Mouse (Mus musculus): ENCODE measurements at regions not wholly inside any gene's neighbourhood (a gene's known extent, or its start where the extent isn't known, plus 50 kb on each side); places are given as distances from the start of the nearest gene placed in this dataset.

DNA sequence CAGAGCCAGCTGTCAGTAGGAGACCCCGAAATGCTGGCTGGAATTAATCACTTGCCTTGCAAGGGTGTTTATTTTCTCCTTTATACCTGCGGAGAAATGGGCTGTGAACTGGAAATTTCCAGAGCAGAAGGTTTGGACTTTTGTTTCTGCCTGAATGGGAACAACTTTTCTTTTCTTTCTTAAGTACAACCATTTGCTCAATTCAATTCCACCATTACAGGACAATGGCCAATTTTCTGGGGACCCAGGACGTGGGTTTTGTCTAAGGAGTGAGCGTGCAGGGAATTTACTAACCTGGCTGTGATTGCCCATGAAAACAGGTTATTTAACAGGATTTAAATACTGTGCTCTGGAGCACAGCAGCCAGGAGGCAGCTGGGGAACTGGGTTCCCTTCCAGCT lies 195.1 kb upstream of the Sdk2 start:
- no peak for DNase-seq (ENCODE audit: low spot score)

- no peak for DNase-seq (ENCODE audit: low spot score)
Measured at GRCm38 (mm10) chr11:114258218-114258617, 191.4 kb upstream of the Sdk2 start.

- no peak for DNase-seq (ENCODE audit: low spot score)
Measured at GRCm38 (mm10) chr11:114257756-114258155, 190.9 kb upstream of the Sdk2 start.

GRCm38 (mm10) chr11:114257061-114257460 lies 190.2 kb upstream of the Sdk2 start:
- DNase-seq (ENCODE audit: low spot score) = no peak

DNA sequence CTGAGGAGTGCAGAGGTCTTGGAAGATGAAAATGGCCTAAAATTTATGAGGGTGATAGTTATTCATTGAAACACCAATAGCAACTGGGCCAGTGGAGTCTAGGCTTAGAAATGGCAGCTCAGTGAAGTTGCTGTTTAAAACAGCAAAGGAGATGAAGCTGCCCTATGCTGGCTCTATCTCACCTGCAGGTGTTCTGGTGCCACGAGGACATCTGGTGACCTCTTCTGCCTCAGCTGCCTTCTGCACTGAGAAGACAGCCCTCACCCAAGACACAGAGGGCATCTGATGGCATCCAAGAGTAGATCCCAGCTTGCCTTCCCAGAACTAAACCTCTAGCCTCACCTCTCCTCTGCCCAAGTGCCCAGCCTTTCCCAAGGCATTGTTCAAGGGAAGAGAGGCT lies 187.5 kb upstream of the Sdk2 start:
- DNase-seq (ENCODE audit: low spot score) = no peak

DNA sequence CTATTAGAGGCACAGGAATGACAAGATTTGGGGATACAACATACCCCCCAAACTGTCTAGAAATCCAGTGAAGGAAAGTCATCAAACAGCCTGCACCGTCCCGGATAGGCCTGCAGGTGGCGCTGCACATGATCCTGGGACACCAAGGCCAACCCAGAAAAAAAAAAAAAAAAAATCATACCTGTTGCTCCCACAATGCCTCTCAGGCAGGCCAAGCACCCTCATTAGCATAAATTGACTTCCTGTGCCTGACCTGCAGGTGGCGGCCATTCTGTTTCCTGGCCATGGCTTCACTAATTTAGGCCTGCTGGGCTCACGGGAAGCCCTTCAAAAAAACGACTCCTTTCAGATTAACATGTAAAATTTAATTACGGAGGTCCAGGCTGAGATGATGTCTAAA lies 184.8 kb upstream of the Sdk2 start:
- peak; percentile 16 for DNase-seq (ENCODE audit: low spot score)

DNA sequence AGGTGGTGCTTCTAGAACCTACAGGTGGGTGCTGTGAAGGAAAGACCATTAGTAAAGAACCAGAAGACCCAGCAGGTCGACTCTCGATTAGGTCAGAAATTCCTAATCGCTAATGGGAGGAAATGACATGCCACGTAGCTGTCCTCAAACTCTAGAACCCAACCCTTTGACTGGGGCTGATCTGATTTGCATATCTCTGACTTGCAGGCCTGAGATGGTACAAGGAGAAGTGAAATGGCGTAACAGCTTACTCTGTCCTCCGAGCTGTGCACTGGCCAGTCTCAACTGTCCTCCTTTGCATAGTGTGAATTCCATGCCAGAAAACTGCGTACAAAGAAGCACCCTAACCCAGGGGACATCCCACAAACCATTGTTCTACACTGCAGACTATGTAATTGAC lies 182.4 kb upstream of the Sdk2 start:
- DNase-seq (ENCODE audit: low spot score) = no peak

- no peak for DNase-seq (ENCODE audit: low spot score)
Measured at GRCm38 (mm10) chr11:114248261-114248898, 181.5 kb upstream of the Sdk2 start.

- no peak for DNase-seq (ENCODE audit: low spot score)
Measured at GRCm38 (mm10) chr11:114239311-114239803, 172.5 kb upstream of the Sdk2 start.

DNA sequence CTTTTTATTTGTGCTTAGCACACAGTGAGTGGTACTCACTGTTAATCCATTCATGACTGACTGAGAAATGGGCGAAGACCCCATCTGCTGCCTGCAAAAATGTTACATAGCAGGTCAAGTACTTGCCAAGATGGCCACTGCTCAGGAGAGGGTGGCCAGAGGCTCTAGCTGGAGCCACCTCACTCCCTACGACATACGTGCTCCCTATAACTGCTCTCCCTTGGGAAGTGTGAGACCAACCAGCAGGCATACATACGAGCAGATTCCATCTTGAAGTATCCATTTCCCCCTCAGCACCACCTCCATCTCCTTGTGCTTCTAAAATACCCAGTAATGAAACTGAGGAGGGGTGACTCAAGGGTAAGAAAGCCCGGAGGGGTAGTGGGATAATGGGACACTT lies 172.0 kb upstream of the Sdk2 start:
- DNase-seq (ENCODE audit: low spot score) = no peak

- no peak for DNase-seq (ENCODE audit: low spot score)
Measured at GRCm38 (mm10) chr11:114238316-114238715, 171.5 kb upstream of the Sdk2 start.

DNA sequence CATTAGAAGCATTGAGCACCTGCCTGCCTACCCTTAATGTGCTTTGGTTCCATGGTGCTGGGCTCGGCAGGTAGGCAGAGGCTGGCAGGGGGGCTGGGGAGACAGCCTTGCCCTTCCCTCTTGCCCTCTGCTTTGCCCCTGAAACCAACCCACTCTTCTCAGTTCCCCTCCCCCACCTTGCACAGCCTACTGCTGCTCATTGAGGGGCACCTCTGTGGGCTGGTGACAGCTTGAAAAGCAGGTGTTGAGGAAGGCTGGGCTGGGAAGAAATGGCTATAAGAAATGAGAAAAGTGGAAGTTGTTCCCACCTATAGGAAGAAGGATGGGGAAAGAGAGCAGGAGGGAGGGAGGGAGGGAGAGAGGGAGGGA lies 167.7 kb upstream of the Sdk2 start:
- DNase-seq (ENCODE audit: low spot score) = no peak

DNA sequence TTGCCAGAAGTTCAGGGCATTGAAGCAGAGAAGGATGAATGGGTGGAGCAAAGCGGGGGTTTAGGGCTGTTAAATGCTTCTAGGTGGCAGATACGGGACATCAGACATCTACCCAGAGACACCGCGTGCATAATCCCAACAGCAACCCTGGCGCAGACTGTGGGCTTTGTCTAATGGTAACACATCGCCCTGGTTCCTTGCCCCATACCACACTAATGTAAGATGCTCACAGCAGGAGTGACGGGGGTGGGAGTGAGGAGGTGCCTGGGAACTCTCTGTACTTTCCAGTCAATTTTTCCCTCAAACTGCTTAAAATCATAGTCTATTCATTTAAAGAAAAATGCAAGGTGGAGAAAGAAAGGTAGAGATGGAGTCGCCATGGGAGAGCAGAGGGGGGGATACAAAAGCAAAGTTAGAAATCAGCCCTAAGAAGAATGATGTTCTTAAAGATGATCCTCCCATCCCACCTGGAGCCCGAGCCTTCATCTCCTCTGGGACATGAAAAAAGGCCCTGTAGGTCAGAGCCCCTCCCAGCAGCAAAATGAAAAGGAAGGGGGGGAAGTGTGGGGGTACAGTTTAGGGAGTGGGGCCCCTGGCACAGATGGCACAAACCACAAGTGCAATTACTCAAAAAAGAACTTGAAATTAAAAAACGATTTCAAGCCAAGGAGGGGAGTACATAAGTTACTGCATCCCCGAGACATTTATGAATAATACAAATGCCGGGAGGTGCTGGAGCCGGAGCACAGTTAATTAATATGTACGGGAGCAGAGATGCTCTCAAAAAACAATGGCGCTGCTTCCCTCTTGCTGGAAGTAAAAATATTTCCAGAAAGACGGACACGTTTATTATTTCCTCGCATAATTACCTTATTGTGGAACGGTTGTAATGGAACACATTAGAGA lies 167.0 kb upstream of the Sdk2 start:
- no peak for DNase-seq (ENCODE audit: low spot score)

GRCm38 (mm10) chr11:114231841-114232240 lies 165.0 kb upstream of the Sdk2 start:
- DNase-seq (ENCODE audit: low spot score) = no peak

DNA sequence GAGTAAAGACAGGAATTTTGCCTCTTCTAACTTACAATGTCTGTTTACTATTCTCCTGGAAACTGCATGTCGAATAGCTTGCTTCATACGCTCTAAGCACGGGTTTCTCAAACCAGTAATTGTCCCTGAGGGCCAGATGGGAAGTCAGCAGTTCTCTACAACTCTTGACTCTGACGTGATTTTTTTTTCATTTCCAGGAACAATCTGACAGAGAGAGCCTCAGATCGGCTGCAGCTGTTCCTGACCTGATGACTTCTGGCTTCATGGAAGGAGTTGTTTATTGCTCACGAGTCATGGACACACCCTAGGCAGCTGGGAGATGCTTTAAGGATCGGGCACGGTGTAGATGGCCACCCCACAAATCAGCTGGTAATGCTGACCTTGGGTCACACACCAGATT lies 162.9 kb upstream of the Sdk2 start:
- no peak for DNase-seq (ENCODE audit: low spot score)

DNA sequence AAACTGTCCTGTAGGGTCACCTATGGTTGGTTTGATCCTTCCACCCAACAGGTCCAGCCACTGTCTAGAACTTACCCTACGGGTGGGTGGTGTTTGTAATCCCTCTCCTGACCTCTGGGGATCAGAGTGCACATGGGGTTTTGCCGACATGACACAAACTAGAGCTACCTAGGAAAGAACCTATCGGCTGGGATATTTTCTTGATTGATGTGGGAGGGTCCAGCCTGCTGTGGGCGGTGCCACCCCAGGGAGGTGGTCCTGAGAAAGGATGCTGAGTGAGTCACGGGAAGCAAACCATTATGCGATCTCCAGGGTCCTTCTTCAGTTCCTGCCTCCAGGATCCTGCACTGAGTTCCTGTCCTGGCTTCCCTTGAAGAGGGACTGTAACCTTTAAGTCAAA lies 162.3 kb upstream of the Sdk2 start:
- DNase-seq (ENCODE audit: low spot score) = no peak

- DNase-seq (ENCODE audit: low spot score) = no peak
Measured at GRCm38 (mm10) chr11:114226553-114226952, 159.7 kb upstream of the Sdk2 start.

- no peak for DNase-seq (ENCODE audit: low spot score)
Measured at GRCm38 (mm10) chr11:114224706-114225105, 157.9 kb upstream of the Sdk2 start.

- DNase-seq (ENCODE audit: low spot score) = no peak
Measured at GRCm38 (mm10) chr11:114223061-114223460, 156.2 kb upstream of the Sdk2 start.

GRCm38 (mm10) chr11:114220466-114220865 lies 153.6 kb upstream of the Sdk2 start:
- no peak for DNase-seq (ENCODE audit: low spot score)

- no peak for DNase-seq (ENCODE audit: low spot score)
Measured at GRCm38 (mm10) chr11:114218732-114219506, 152.1 kb upstream of the Sdk2 start.

DNA sequence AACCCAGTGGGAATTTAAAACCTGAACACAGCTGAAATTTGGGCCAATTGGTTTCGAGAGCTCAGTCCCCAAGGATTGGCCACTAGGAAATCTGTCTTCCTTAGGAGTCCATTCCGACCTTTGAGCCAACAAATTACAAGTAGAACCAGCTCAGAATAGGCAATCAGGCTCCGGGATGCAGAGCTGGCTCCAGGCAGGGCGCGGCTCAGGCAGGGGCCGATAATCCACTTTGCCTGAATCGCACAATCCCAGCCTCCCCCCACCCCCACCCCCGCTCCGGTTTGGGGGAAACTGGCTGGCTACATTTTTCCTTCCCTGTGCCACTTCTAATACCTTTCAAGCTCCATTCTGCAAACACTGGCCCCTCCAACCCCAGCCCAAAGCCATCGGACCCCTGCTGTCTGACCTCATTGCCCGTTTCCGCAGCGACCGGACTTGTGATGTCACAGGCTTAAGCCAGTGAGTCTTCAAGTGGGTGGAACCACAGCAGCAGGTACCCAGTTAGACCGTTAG lies 150.5 kb upstream of the Sdk2 start:
- peak; percentile 76 for DNase-seq (ENCODE audit: low spot score)

Measured in embryo, embryonic 10 days (tissue).